Mouse (Mus musculus): ENCODE data around the gene Tmprss7. TPM values are rescaled to one million over a fixed set of nuclear protein-coding genes. Genes with fewer than 3 reads are reported as not detected.

The Tmprss7 gene
- polyA plus RNA-seq, 1 experiment, result not detected

GRCm38 (mm10) chr16:45659596-45659995 lies 33.9 kb downstream of the Tmprss7 start:
- Histone ChIP-seq H3K4me1 (ENCODE audit: control insufficient read depth, insufficient read depth, low read length) (no peaks in the 10 kb centered on the region), H3K36me3 (ENCODE audit: control insufficient read depth, insufficient read depth, low read length) (no peaks in the 10 kb centered on the region), H3K4me3 (ENCODE audit: insufficient read depth, low read depth, low read length) (no peak overlapping the region), H3K27me3 (replicated peaks; ENCODE audit: control insufficient read depth, insufficient read depth, low read length) (no peaks in the 10 kb centered on the region), H3K27ac (ENCODE audit: insufficient read depth, low read depth, low read length) (no peak overlapping the region)
- no peak for DNase-seq
- 92% methylated on average over 4 of the region's 4 CpGs for WGBS
- TF ChIP-seq POLR2A (IDR thresholded peaks at IDR 0.05; ENCODE audit: low read depth, low read length) (no peak), CTCF (conservative IDR thresholded peaks at IDR 0.05; ENCODE audit: insufficient read depth, insufficient read length, low read depth, low read length) (no peak)

- WGBS, result 79% methylated on average over 1 of the region's 1 CpGs
- H3K27ac ChIP-seq (ENCODE audit: insufficient read depth, low read depth, low read length), result no peak overlapping the region
- TF ChIP-seq CTCF (conservative IDR thresholded peaks at IDR 0.05; ENCODE audit: insufficient read depth, insufficient read length, low read depth, low read length), result no peak
- TF ChIP-seq POLR2A (IDR thresholded peaks at IDR 0.05; ENCODE audit: low read depth, low read length), result no peak
- H3K36me3 ChIP-seq (ENCODE audit: control insufficient read depth, insufficient read depth, low read length), result no peaks in the 10 kb centered on the region
- H3K4me1 ChIP-seq (ENCODE audit: control insufficient read depth, insufficient read depth, low read length), result no peaks in the 10 kb centered on the region
- no peak overlapping the region for H3K4me3 ChIP-seq (ENCODE audit: insufficient read depth, low read depth, low read length)
- no peak for DNase-seq
- H3K27me3 ChIP-seq (replicated peaks; ENCODE audit: control insufficient read depth, insufficient read depth, low read length), result no peaks in the 10 kb centered on the region
Measured at GRCm38 (mm10) chr16:45658248-45658647, 35.2 kb downstream of the Tmprss7 start.

- no peaks in the 10 kb centered on the region for H3K27me3 ChIP-seq (replicated peaks; ENCODE audit: control insufficient read depth, insufficient read depth, low read length)
- H3K27ac ChIP-seq (ENCODE audit: insufficient read depth, low read depth, low read length), result no peak overlapping the region
- 94% methylated on average over 12 of the region's 12 CpGs for WGBS
- H3K36me3 ChIP-seq (ENCODE audit: control insufficient read depth, insufficient read depth, low read length), result no peaks in the 10 kb centered on the region
- TF ChIP-seq POLR2A (IDR thresholded peaks at IDR 0.05; ENCODE audit: low read depth, low read length), result no peak
- no peak for TF ChIP-seq CTCF (conservative IDR thresholded peaks at IDR 0.05; ENCODE audit: insufficient read depth, insufficient read length, low read depth, low read length)
- no peak overlapping the region for H3K4me3 ChIP-seq (ENCODE audit: insufficient read depth, low read depth, low read length)
- H3K4me1 ChIP-seq (ENCODE audit: control insufficient read depth, insufficient read depth, low read length), result no peaks in the 10 kb centered on the region
- DNase-seq, result no peak
Measured at GRCm38 (mm10) chr16:45657574-45658159, 35.8 kb downstream of the Tmprss7 start.

- no peaks in the 10 kb centered on the region for H3K27me3 ChIP-seq (replicated peaks; ENCODE audit: control insufficient read depth, insufficient read depth, low read length)
- no peaks in the 10 kb centered on the region for H3K36me3 ChIP-seq (ENCODE audit: control insufficient read depth, insufficient read depth, low read length)
- no peak for TF ChIP-seq CTCF (conservative IDR thresholded peaks at IDR 0.05; ENCODE audit: insufficient read depth, insufficient read length, low read depth, low read length)
- no peak for TF ChIP-seq POLR2A (IDR thresholded peaks at IDR 0.05; ENCODE audit: low read depth, low read length)
- WGBS, result 71% methylated on average over 9 of the region's 9 CpGs
- no peaks in the 10 kb centered on the region for H3K4me1 ChIP-seq (ENCODE audit: control insufficient read depth, insufficient read depth, low read length)
- H3K4me3 ChIP-seq (ENCODE audit: insufficient read depth, low read depth, low read length), result no peak overlapping the region
- H3K27ac ChIP-seq (ENCODE audit: insufficient read depth, low read depth, low read length), result no peak overlapping the region
- no peak for DNase-seq
Measured at GRCm38 (mm10) chr16:45654465-45654864, 39.0 kb downstream of the Tmprss7 start.

GRCm38 (mm10) chr16:45653934-45654332 lies 39.5 kb downstream of the Tmprss7 start, which contains the start of gene BC016579:
Gene BC016579 (minus strand): TSS chr16:45654068.
- WGBS, result 20% methylated on average over 20 of the region's 20 CpGs
- Histone ChIP-seq H3K4me1 (ENCODE audit: control insufficient read depth, insufficient read depth, low read length) (no peaks in the 10 kb centered on the region), H3K27ac (ENCODE audit: insufficient read depth, low read depth, low read length) (no peak within 1 kb of the TSS), H3K4me3 (ENCODE audit: insufficient read depth, low read depth, low read length) (peak within 1 kb of the TSS; percentile 23), H3K36me3 (ENCODE audit: control insufficient read depth, insufficient read depth, low read length) (no peaks in the 10 kb centered on the region), H3K27me3 (replicated peaks; ENCODE audit: control insufficient read depth, insufficient read depth, low read length) (no peaks in the 10 kb centered on the region)
- TF ChIP-seq CTCF (conservative IDR thresholded peaks at IDR 0.05; ENCODE audit: insufficient read depth, insufficient read length, low read depth, low read length), result no peak
- TF ChIP-seq POLR2A (IDR thresholded peaks at IDR 0.05; ENCODE audit: low read depth, low read length), result no peak
- peak; percentile 67 for DNase-seq

GRCm38 (mm10) chr16:45653009-45653933 lies 40.2 kb downstream of the Tmprss7 start:
- no peak overlapping the region for H3K27ac ChIP-seq (ENCODE audit: insufficient read depth, low read depth, low read length)
- 33% methylated on average over 17 of the region's 17 CpGs for WGBS
- no peaks in the 10 kb centered on the region for H3K36me3 ChIP-seq (ENCODE audit: control insufficient read depth, insufficient read depth, low read length)
- no peaks in the 10 kb centered on the region for H3K4me1 ChIP-seq (ENCODE audit: control insufficient read depth, insufficient read depth, low read length)
- peak overlapping the region; percentile 23 for H3K4me3 ChIP-seq (ENCODE audit: insufficient read depth, low read depth, low read length)
- H3K27me3 ChIP-seq (replicated peaks; ENCODE audit: control insufficient read depth, insufficient read depth, low read length), result no peaks in the 10 kb centered on the region
- no peak for DNase-seq
- TF ChIP-seq POLR2A (IDR thresholded peaks at IDR 0.05; ENCODE audit: low read depth, low read length) (no peak), CTCF (conservative IDR thresholded peaks at IDR 0.05; ENCODE audit: insufficient read depth, insufficient read length, low read depth, low read length) (no peak)

- Histone ChIP-seq H3K4me3 (ENCODE audit: insufficient read depth, low read depth, low read length) (no peak overlapping the region), H3K27me3 (replicated peaks; ENCODE audit: control insufficient read depth, insufficient read depth, low read length) (no peaks in the 10 kb centered on the region), H3K4me1 (ENCODE audit: control insufficient read depth, insufficient read depth, low read length) (no peaks in the 10 kb centered on the region), H3K36me3 (ENCODE audit: control insufficient read depth, insufficient read depth, low read length) (no peaks in the 10 kb centered on the region), H3K27ac (ENCODE audit: insufficient read depth, low read depth, low read length) (no peak overlapping the region)
- WGBS, result 59% methylated on average over 2 of the region's 2 CpGs
- TF ChIP-seq CTCF (conservative IDR thresholded peaks at IDR 0.05; ENCODE audit: insufficient read depth, insufficient read length, low read depth, low read length) (no peak), POLR2A (IDR thresholded peaks at IDR 0.05; ENCODE audit: low read depth, low read length) (no peak)
- DNase-seq, result no peak
Measured at GRCm38 (mm10) chr16:45651497-45651896, 42.0 kb downstream of the Tmprss7 start.

Measured in kidney, adult 2 months (tissue).